Mouse (Mus musculus): ENCODE data around the gene Hoga1. TPM values are rescaled to one million over a fixed set of nuclear protein-coding genes. Genes with fewer than 3 reads are reported as not detected.

Gene Hoga1
- total RNA-seq, 4 experiments from 2014 or later: 0.92 to 2.5 (median 1.5) TPM

DNA sequence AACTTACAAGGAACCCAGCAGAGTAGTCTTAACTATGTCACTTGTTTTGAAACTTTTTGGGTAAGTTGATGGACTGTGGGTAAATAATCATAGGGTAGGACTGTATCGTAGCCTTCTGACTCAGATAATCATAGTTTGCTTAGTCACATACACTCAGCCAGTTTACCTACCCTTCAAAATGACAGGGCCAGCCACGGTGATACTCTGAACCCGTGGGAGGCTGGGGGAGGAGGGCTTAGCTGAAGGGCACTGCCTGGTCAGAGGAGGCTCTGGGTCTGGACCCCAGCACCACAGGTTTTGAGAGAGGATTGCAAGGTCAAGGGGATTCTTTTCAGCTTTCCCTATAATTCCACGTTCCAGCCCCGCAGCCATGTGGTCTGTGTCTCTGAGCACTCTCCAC lies 73.2 kb downstream of the Hoga1 start:
- DNase-seq (ENCODE audit: low spot score): no peak

GRCm38 (mm10) chr19:42120451-42120850 lies 75.0 kb downstream of the Hoga1 start:
- DNase-seq (ENCODE audit: low spot score): no peak

Other genes with a start within 250 kb of the Hoga1 start
- gene Arhgap19, start 243.6 kb upstream of the Hoga1 start, total RNA-seq (2022): 1 to 10 TPM; 1.6 to 2.6 (median 2.0) TPM
- gene Frat1, start 215.6 kb upstream of the Hoga1 start, total RNA-seq (2022): 1 to 10 TPM; 1.9 to 4.5 (median 3.4) TPM
- gene Frat2, start 197.5 kb upstream of the Hoga1 start, total RNA-seq (2022): 1 to 10 TPM; 2.2 to 4.6 (median 2.5) TPM
- 10 to 100 TPM; 16.4 to 18.7 (median 18.5) TPM for gene Rrp12, start 149.4 kb upstream of the Hoga1 start, total RNA-seq (2022)
- gene Pgam1, start 133.7 kb upstream of the Hoga1 start, total RNA-seq (2022): 100 to 1,000 TPM in 3 of 4 experiments, 10 to 100 TPM in 1; 94.6 to 149 (median 113) TPM
- gene Exosc1, start 112.2 kb upstream of the Hoga1 start, total RNA-seq (2022): 10 to 100 TPM; 11.9 to 14.7 (median 13.7) TPM
- 10 to 100 TPM; 12.4 to 14.1 (median 13.1) TPM for gene Zdhhc16, start 112.1 kb upstream of the Hoga1 start, total RNA-seq (2022)
- gene Mms19, start 64.5 kb upstream of the Hoga1 start, total RNA-seq (2022): 10 to 100 TPM; 16.0 to 23.9 (median 20.6) TPM
- 10 to 100 TPM; 15.9 to 18.2 (median 16.5) TPM for gene Ubtd1, start 63.8 kb upstream of the Hoga1 start, total RNA-seq (2022)
- under 1 TPM in 3 of 4 experiments, not detected in 1; 0.49 to 0.63 (median 0.53) TPM for gene Ankrd2, start 9.6 kb upstream of the Hoga1 start, total RNA-seq (2022)
- gene 4933411K16Rik, start 6.6 kb downstream of the Hoga1 start, total RNA-seq (2022): under 1 TPM in 2 of 4 experiments, not detected in 2; 0.22 to 0.31 TPM
- 1 to 10 TPM; 2.2 to 4.0 (median 2.4) TPM for gene Morn4, start 40.7 kb downstream of the Hoga1 start, total RNA-seq (2022)
- 10 to 100 TPM; 17.7 to 23.2 (median 22.2) TPM for gene Pi4k2a, start 44.9 kb downstream of the Hoga1 start, total RNA-seq (2022)
- 10 to 100 TPM; 11.1 to 16.5 (median 13.6) TPM for gene Avpi1, start 83.4 kb downstream of the Hoga1 start, total RNA-seq (2022)
- gene Marveld1, start 101.8 kb downstream of the Hoga1 start, total RNA-seq (2022): 10 to 100 TPM; 19.4 to 22.3 (median 20.0) TPM
- gene Zfyve27, start 118.3 kb downstream of the Hoga1 start, total RNA-seq (2022): 10 to 100 TPM; 16.8 to 25.4 (median 21.6) TPM
- 10 to 100 TPM in 1 of 4 experiments, 1 to 10 TPM in 3; 5.6 to 11.1 (median 6.1) TPM for gene Sfrp5, start 156.6 kb downstream of the Hoga1 start, total RNA-seq (2022)
- gene Golga7b, start 202.0 kb downstream of the Hoga1 start, total RNA-seq (2022): 1 to 10 TPM in 1 of 4 experiments, under 1 TPM in 3; 0.46 to 1.0 (median 0.75) TPM